In genomic region chr7:107600651-107601050, GRCm38 (mm10) we compare ENCODE assay signal across 31 mouse cellular contexts. TPM values are rescaled to one million over a fixed set of nuclear protein-coding genes. Genes with fewer than 3 reads are reported as not detected.
DNase-seq lines count a peak whose midpoint lies in the region; ATAC-seq and TF ChIP-seq lines count a peak whose summit lies in the region.
"Had no signal": no experiment of that assay in that cellular context is flagged by ENCODE, and none has a peak within 500 bp of the region (broad histone marks: within the 10 kb centered on the region; RNA-seq: fewer than 3 reads in every experiment).

No protein-coding gene starts in this region.

- no peak for TF ChIP-seq CTCF in kidney, postnatal 0 days (IDR thresholded peaks at IDR 0.05; ENCODE audit: low read depth)

- H3K36me3 ChIP-seq in kidney, embryonic 16.5 days (ENCODE audit: insufficient read depth, low read length) = no peaks in the 10 kb centered on the region
- no peaks in the 10 kb centered on the region for H3K36me3 ChIP-seq in kidney, postnatal 0 days (ENCODE audit: insufficient read depth, low read length)
- no peaks in the 10 kb centered on the region for H3K36me3 ChIP-seq in forebrain, embryonic 13.5 days (ENCODE audit: poor library complexity, severe bottlenecking)
- H3K36me3 ChIP-seq: embryonic facial prominence, embryonic 10.5 days; forebrain, embryonic 12.5 days; heart, embryonic 12.5 days; heart, embryonic 15.5 days; hindbrain, embryonic 10.5 days; hindbrain, embryonic 13.5 days had no signal

- H3K4me1 ChIP-seq in kidney, embryonic 16.5 days (ENCODE audit: insufficient read depth, low read length) = no peaks in the 10 kb centered on the region
- no peaks in the 10 kb centered on the region for H3K4me1 ChIP-seq in kidney, postnatal 0 days (replicated peaks; ENCODE audit: insufficient read depth, low read length)
- H3K4me1 ChIP-seq in forebrain, embryonic 13.5 days = no peaks in the 10 kb centered on the region
- H3K4me1 ChIP-seq: forebrain, embryonic 12.5 days; heart, embryonic 15.5 days; hindbrain, embryonic 13.5 days had no signal

- no peak overlapping the region for H3K4me2 ChIP-seq in kidney, embryonic 16.5 days (replicated peaks; ENCODE audit: low read depth, low read length)
- no peak overlapping the region for H3K4me2 ChIP-seq in kidney, postnatal 0 days (ENCODE audit: low read length)
- H3K4me2 ChIP-seq in forebrain, embryonic 13.5 days = no peak overlapping the region
- H3K4me2 ChIP-seq: embryonic facial prominence, embryonic 13.5 days; forebrain, embryonic 12.5 days; heart, embryonic 12.5 days; heart, embryonic 15.5 days; hindbrain, embryonic 13.5 days had no signal

- no peaks in the 10 kb centered on the region for H3K27me3 ChIP-seq in kidney, embryonic 16.5 days (ENCODE audit: insufficient read depth, low read length)
- no peaks in the 10 kb centered on the region for H3K27me3 ChIP-seq in kidney, postnatal 0 days (ENCODE audit: insufficient read depth, low read length)
- 0 out of 2 replicates have a peak, but pooled peaks cover under 1% of the 10 kb centered on the region for H3K27me3 ChIP-seq in forebrain, embryonic 13.5 days
- H3K27me3 ChIP-seq: embryonic facial prominence, embryonic 13.5 days; heart, embryonic 12.5 days; heart, embryonic 15.5 days had no signal

- H3K9ac ChIP-seq in kidney, embryonic 16.5 days (replicated peaks; ENCODE audit: low read length) = no peak overlapping the region
- no peak overlapping the region for H3K9ac ChIP-seq in kidney, postnatal 0 days (ENCODE audit: low read depth, low read length)
- no peak overlapping the region for H3K9ac ChIP-seq in forebrain, embryonic 13.5 days
- H3K9ac ChIP-seq: embryonic facial prominence, embryonic 13.5 days; forebrain, embryonic 12.5 days; heart, embryonic 12.5 days; heart, embryonic 15.5 days; hindbrain, embryonic 13.5 days had no signal

- DNase-seq in kidney, adult 18-20 months = peak; percentile 25
- DNase-seq in kidney, adult 8-10 months = peak; percentile 62 to 76
- DNase-seq in kidney, postnatal 0 days (ENCODE audit: low spot score) = no peak
- DNase-seq in kidney, postnatal 25 days = peak; percentile 55 to 82
- DNase-seq: adrenal gland, adult 2 months; adrenal gland, postnatal 14 days; B cell, adult 2 months; cerebellum, adult 11-12 months; cerebellum, adult 8-10 months; cerebellum, postnatal 10 days; cerebellum, postnatal 36 days; embryo, embryonic 11 days; gastrocnemius, adult 2 months; gastrocnemius, postnatal 14 days; heart, adult 18-20 months; heart, postnatal 10 days; heart, postnatal 36 days had no signal

- H3K27ac ChIP-seq in kidney, embryonic 16.5 days (ENCODE audit: low read length) = no peak overlapping the region
- H3K27ac ChIP-seq in kidney, postnatal 0 days = no peak overlapping the region
- no peak overlapping the region for H3K27ac ChIP-seq in forebrain, embryonic 13.5 days
- H3K27ac ChIP-seq: embryonic facial prominence, embryonic 10.5 days; embryonic facial prominence, embryonic 13.5 days; forebrain, embryonic 12.5 days; gastrocnemius, adult 2 months; heart, embryonic 15.5 days; hindbrain, embryonic 10.5 days; hindbrain, embryonic 13.5 days had no signal

- WGBS in kidney, embryonic 16.5 days = 60% methylated on average over 5 of the region's 5 CpGs
- 62% methylated on average over 5 of the region's 5 CpGs for WGBS in kidney, postnatal 0 days
- 78% methylated on average over 5 of the region's 5 CpGs for WGBS in forebrain, embryonic 13.5 days

- H3K4me3 ChIP-seq in kidney, embryonic 16.5 days (ENCODE audit: low read length) = no peak overlapping the region
- H3K4me3 ChIP-seq in kidney, postnatal 0 days (replicated peaks; ENCODE audit: low read depth, low read length) = no peak overlapping the region
- no peak overlapping the region for H3K4me3 ChIP-seq in forebrain, embryonic 13.5 days
- H3K4me3 ChIP-seq: embryonic facial prominence, embryonic 10.5 days; embryonic facial prominence, embryonic 13.5 days; erythroblast, embryonic 14.5 days; forebrain, embryonic 12.5 days; gastrocnemius, adult 2 months; heart, embryonic 12.5 days; heart, embryonic 15.5 days; hindbrain, embryonic 10.5 days; hindbrain, embryonic 13.5 days had no signal

- H3K9me3 ChIP-seq in kidney, embryonic 16.5 days (ENCODE audit: low read length) = no peaks in the 10 kb centered on the region
- H3K9me3 ChIP-seq in kidney, postnatal 0 days (replicated peaks; ENCODE audit: low read length) = no peaks in the 10 kb centered on the region
- no peaks in the 10 kb centered on the region for H3K9me3 ChIP-seq in forebrain, embryonic 13.5 days (replicated peaks)
- H3K9me3 ChIP-seq: embryonic facial prominence, embryonic 10.5 days; embryonic facial prominence, embryonic 13.5 days; forebrain, embryonic 12.5 days; heart, embryonic 12.5 days; heart, embryonic 15.5 days; hindbrain, embryonic 10.5 days; hindbrain, embryonic 13.5 days had no signal

- ATAC-seq in kidney, embryonic 16.5 days (ENCODE audit: low FRiP score, low TSS enrichment) = no peak
- peak; percentile 50 for ATAC-seq in kidney, postnatal 0 days (replicated peaks; ENCODE audit: low FRiP score, low read depth)
- ATAC-seq in CD4-positive, CD25-positive, alpha-beta regulatory T cell, adult 4 months = no peak
- ATAC-seq in forebrain, embryonic 13.5 days = no peak
- ATAC-seq: forebrain, embryonic 16.5 days; hindbrain, embryonic 16.5 days had no signal

RNA-seq across cellular contexts. Expression of gene Ppfibp2, which starts 5.6 kb away (rescaled TPM):
- 6.4 and 7.1 TPM in 2 replicates for polyA plus RNA-seq in kidney, embryonic 16.5 days (2015; fragmentation: Nextera tagmentation; extraction: Ambion mirVana)
- 7.2 and 8.3 TPM in 2 replicates for polyA plus RNA-seq in kidney, postnatal 0 days (2015; fragmentation: Nextera tagmentation; extraction: Ambion mirVana)
- polyA plus RNA-seq in CD4-positive, CD25-positive, alpha-beta regulatory T cell, adult 4 months (2017; shearing (Covaris generic)) = 1 to 10 TPM; 1.0 to 1.5 TPM
- polyA plus RNA-seq in forebrain, embryonic 13.5 days (2015; fragmentation: Nextera tagmentation; extraction: Ambion mirVana) = 1.1 and 1.3 TPM in 2 replicates

RNA-seq across cellular contexts. Expression of gene 5330417H12Rik, which starts 24.3 kb away (rescaled TPM):
- not detected in 2 replicates for polyA plus RNA-seq in kidney, embryonic 16.5 days (2015; fragmentation: Nextera tagmentation; extraction: Ambion mirVana)
- not detected in 2 replicates for polyA plus RNA-seq in kidney, postnatal 0 days (2015; fragmentation: Nextera tagmentation; extraction: Ambion mirVana)
- not detected for polyA plus RNA-seq in CD4-positive, CD25-positive, alpha-beta regulatory T cell, adult 4 months (2017; shearing (Covaris generic))
- polyA plus RNA-seq in forebrain, embryonic 13.5 days (2015; fragmentation: Nextera tagmentation; extraction: Ambion mirVana) = not detected in 2 replicates
- polyA plus RNA-seq: adrenal gland, adult 2 months; cortical plate, adult 2 months; embryonic facial prominence, embryonic 10.5 days; embryonic facial prominence, embryonic 13.5 days; erythroblast, embryonic 14.5 days; forebrain, embryonic 12.5 days; forebrain, embryonic 16.5 days; heart, embryonic 12.5 days; heart, embryonic 15.5 days; hindbrain, embryonic 10.5 days; hindbrain, embryonic 13.5 days; hindbrain, embryonic 16.5 days had no signal

RNA-seq across cellular contexts. Expression of gene Olfml1, which starts 33.4 kb away (rescaled TPM):
- polyA plus RNA-seq in kidney, embryonic 16.5 days (2015; fragmentation: Nextera tagmentation; extraction: Ambion mirVana) = 24.3 and 26.4 TPM in 2 replicates
- 24.5 and 24.9 TPM in 2 replicates for polyA plus RNA-seq in kidney, postnatal 0 days (2015; fragmentation: Nextera tagmentation; extraction: Ambion mirVana)
- under 1 TPM in 1 of 2 experiments, not detected in 1; 0.26 TPM for polyA plus RNA-seq in CD4-positive, CD25-positive, alpha-beta regulatory T cell, adult 4 months (2017; shearing (Covaris generic))
- polyA plus RNA-seq in forebrain, embryonic 13.5 days (2015; fragmentation: Nextera tagmentation; extraction: Ambion mirVana) = 1.8 and 1.9 TPM in 2 replicates
- polyA plus RNA-seq: erythroblast, embryonic 14.5 days had no signal
